Mouse (Mus musculus) liver, embryonic 14.5 days (tissue): ENCODE measurements around the gene Tmem231. TPM values are rescaled to one million over a fixed set of nuclear protein-coding genes. Genes with fewer than 3 reads are reported as not detected.

Source experiments
- ATAC-seq: fragments of 200-750 bp; cut with Nextera tagmentation; 2 replicates; pipeline ENCODE4 v1.8.0; 2017; ENCODE audit warnings: moderate number of reproducible peaks, mild to moderate bottlenecking, moderate library complexity; ENCODE audit not compliant: insufficient read depth
- DNase-seq, 3 experiments: peaks; one replicate each; pipeline ENCODE4 v3.0.0-alpha.2; 2012 to 2013; ENCODE audit warnings: low read depth in 3 of 3, low spot score in 3 of 3
- H3K27ac ChIP-seq: fragments of 300-500 bp; sonication (generic); 2 replicates; pipeline ENCODE4 v1.5.1; 2014; ENCODE audit warnings: moderate library complexity, mild to moderate bottlenecking, control low read depth, inconsistent platforms
- H3K27me3 ChIP-seq: fragments of 300-500 bp; sonication (generic); 2 replicates; pipeline ENCODE4 v1.6.1; 2014; ENCODE audit warnings: mild to moderate bottlenecking, low read length, moderate library complexity; ENCODE audit not compliant: control insufficient read depth, insufficient read depth
- H3K36me3 ChIP-seq: fragments of 300-500 bp; sonication (generic); replicated peaks from 2 replicates; pipeline ENCODE4 v1.6.1; 2014; ENCODE audit warnings: low read depth; ENCODE audit not compliant: control insufficient read depth, insufficient read depth
- H3K4me1 ChIP-seq, 2 experiments: fragments of 200-500 bp in 1 of 2; fragments of 300-500 bp in 1 of 2; sonication (generic) in 1 of 2; replicated peaks; 2 replicates each; pipeline ENCODE4 v1.6.1; 2012 to 2014; ENCODE audit warnings: antibody characterized with exemption in 1 of 2, inconsistent platforms in 1 of 2, low read length in 1 of 2; ENCODE audit not compliant: control insufficient read depth in 2 of 2, insufficient read depth in 2 of 2
- H3K4me2 ChIP-seq: fragments of 300-500 bp; sonication (generic); 2 replicates; pipeline ENCODE4 v1.6.1; 2014; ENCODE audit warnings: low read depth, mild to moderate bottlenecking, control low read depth, moderate library complexity
- H3K4me3 ChIP-seq, 2 experiments: fragments of 200-500 bp in 1 of 2; fragments of 300-500 bp in 1 of 2; sonication (generic) in 1 of 2; 2 replicates each; pipeline ENCODE4 v1.5.1; 2012 to 2014; ENCODE audit warnings: low read depth in 2 of 2, low read length in 2 of 2, mild to moderate bottlenecking in 2 of 2, control low read depth in 1 of 2, inconsistent platforms in 1 of 2, moderate library complexity in 1 of 2; ENCODE audit not compliant: insufficient read depth in 1 of 2
- H3K9ac ChIP-seq: fragments of 300-500 bp; sonication (generic); replicated peaks from 2 replicates; pipeline ENCODE4 v1.6.1; 2014; ENCODE audit warnings: mild to moderate bottlenecking, control low read depth, moderate library complexity
- H3K9me3 ChIP-seq: fragments of 300-500 bp; sonication (generic); 2 replicates; pipeline ENCODE4 v1.6.1; 2016; ENCODE audit warnings: low read length, mixed read lengths; ENCODE audit not compliant: control insufficient read depth
- CTCF ChIP-seq: IDR thresholded peaks from 2 replicates; pipeline ENCODE4 v1.5.1; 2016; ENCODE audit warnings: antibody characterized with exemption, low read depth, control low read depth
- EP300 ChIP-seq: IDR thresholded peaks from 2 replicates; pipeline ENCODE4 v1.6.1; 2016; ENCODE audit warnings: antibody characterized with exemption, low read depth
- WGBS: fragments of 180-500 bp; shearing (Covaris S2); extraction: QIAGEN DNeasy Blood & Tissue Kit; methylation state at CpG from one replicate; pipeline ENCODE4 v1.1.7; 2014; ENCODE audit not compliant: insufficient replicate concordance; 5-methylcytosine and 5-hydroxymethylcytosine counted together
- polyA plus RNA-seq, 2 experiments: library from polyadenylated mRNA; depleted of rRNA in 1 of 2; stranded (reverse) in 1 of 2; unstranded in 1 of 2; fragments of >200 nt; fragmentation: Nextera tagmentation in 1 of 2; extraction: Ambion mirVana in 1 of 2; gene quantifications; 2 replicates each; pipeline versions ENCODE4 v1.2.1 to v1.2.3; 2012 to 2014

Gene Tmem231
- polyA plus RNA-seq, 2 experiments, result 1.7 to 2.0 TPM

GRCm38 (mm10) chr8:111960591-111961321, 27.1 kb upstream of the Tmem231 start:
- 69% methylated on average over 15 of the region's 15 CpGs for WGBS
- Histone ChIP-seq H3K9me3 (no peaks in the 10 kb centered on the region), H3K9ac (no peak overlapping the region), H3K27ac (no peak overlapping the region), H3K27me3 (no peaks in the 10 kb centered on the region), H3K4me2 (no peak overlapping the region), H3K4me1 (no peaks in the 10 kb centered on the region), H3K4me3 (no peak overlapping the region), H3K36me3 (peaks cover 6% of the 10 kb centered on the region)
- no peak for DNase-seq
- no peak for ATAC-seq
- TF ChIP-seq EP300 (no peak), CTCF (no peak)

DNA sequence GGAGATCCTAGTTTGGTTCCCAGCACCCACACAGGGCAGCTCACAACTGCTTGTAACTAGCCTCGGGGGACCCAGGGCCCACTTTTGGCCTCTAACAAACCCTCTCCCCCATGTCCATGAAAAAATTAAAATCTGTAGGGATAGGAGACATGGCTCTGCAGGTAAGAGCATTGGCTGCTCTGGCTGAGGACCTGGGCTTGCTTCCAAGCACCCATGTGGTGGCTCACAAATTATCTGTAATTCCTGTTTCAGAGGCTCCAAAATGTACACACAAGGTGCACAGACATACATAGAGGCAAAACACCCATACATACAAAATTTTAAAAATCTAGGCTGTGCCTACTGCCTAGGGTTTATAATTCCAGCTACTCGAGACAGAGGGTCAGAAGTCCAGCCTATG, 23.6 kb upstream of the Tmem231 start:
- Histone ChIP-seq H3K9me3 (no peaks in the 10 kb centered on the region), H3K27me3 (no peaks in the 10 kb centered on the region), H3K27ac (no peak overlapping the region), H3K4me1 (no peaks in the 10 kb centered on the region), H3K36me3 (peaks cover 19% of the 10 kb centered on the region), H3K9ac (no peak overlapping the region), H3K4me2 (no peak overlapping the region), H3K4me3 (no peak overlapping the region)
- TF ChIP-seq CTCF (no peak), EP300 (no peak)
- 65% methylated on average over 2 of the region's 2 CpGs for WGBS
- DNase-seq, result no peak
- no peak for ATAC-seq

- TF ChIP-seq CTCF, result no peak
- no peak for TF ChIP-seq EP300
- Histone ChIP-seq H3K27me3 (no peaks in the 10 kb centered on the region), H3K9ac (no peak overlapping the region), H3K4me3 (no peak overlapping the region), H3K4me1 (no peaks in the 10 kb centered on the region), H3K36me3 (peaks cover 23% of the 10 kb centered on the region), H3K9me3 (no peaks in the 10 kb centered on the region), H3K27ac (no peak overlapping the region), H3K4me2 (no peak overlapping the region)
- ATAC-seq, result no peak
- DNase-seq, result no peak
- WGBS, result 64% methylated on average over 5 of the region's 5 CpGs
These were observed 22.2 kb upstream of the Tmem231 start for GRCm38 (mm10) chr8:111955879-111956278.

DNA sequence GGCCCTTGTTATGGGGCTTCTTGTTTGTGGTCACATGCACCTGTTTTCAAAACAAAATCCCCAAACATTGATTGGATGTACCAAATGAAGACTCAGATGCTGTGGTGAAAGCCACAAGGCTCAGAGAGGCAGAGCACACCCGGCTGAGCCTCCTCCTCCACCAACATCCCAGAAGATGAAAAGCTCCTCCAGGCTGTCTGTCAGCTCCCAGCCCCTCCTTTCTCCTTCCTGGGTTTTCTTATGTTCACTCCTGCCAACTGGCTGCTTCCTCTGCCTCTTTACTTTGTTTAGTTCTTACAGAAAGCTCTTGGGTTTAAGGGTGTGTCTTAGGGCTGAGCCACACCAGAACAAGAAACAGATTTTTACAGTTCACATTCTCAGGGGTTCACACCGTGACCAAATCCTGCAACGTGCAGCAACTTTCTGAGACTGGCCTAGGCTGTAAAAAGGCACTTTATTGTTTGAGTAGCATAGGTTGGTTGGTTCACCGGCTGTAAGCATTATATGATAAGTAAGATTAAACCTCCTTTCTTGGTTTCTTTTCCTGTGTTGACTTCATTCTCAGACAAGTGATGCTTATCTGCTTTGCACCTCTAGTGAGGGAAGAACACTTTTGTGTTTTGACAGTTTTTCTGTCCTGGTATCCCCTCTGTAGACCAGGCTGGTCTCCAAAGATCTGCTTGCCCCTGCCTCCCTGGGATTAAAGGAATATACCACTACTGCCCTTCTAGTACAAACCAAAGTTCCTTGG, 21.3 kb upstream of the Tmem231 start:
- no peak overlapping the region for H3K4me2 ChIP-seq
- no peaks in the 10 kb centered on the region for H3K27me3 ChIP-seq
- no peak overlapping the region for H3K9ac ChIP-seq
- no peak overlapping the region for H3K4me3 ChIP-seq
- ATAC-seq (no peak), DNase-seq (no peak)
- 74% methylated on average over 4 of the region's 4 CpGs for WGBS
- H3K27ac ChIP-seq, result no peak overlapping the region
- no peaks in the 10 kb centered on the region for H3K4me1 ChIP-seq
- H3K9me3 ChIP-seq, result no peaks in the 10 kb centered on the region
- TF ChIP-seq CTCF (no peak), EP300 (no peak)
- peaks cover 23% of the 10 kb centered on the region for H3K36me3 ChIP-seq

- Histone ChIP-seq H3K9me3 (no peaks in the 10 kb centered on the region), H3K36me3 (peaks cover 29% of the 10 kb centered on the region), H3K4me1 (no peaks in the 10 kb centered on the region), H3K4me3 (no peak overlapping the region), H3K4me2 (no peak overlapping the region), H3K9ac (no peak overlapping the region), H3K27ac (no peak overlapping the region), H3K27me3 (no peaks in the 10 kb centered on the region)
- TF ChIP-seq EP300 (no peak), CTCF (no peak)
- no peak for DNase-seq
- 94% methylated on average over 5 of the region's 5 CpGs for WGBS
- ATAC-seq, result no peak
These were observed 18.3 kb upstream of the Tmem231 start for GRCm38 (mm10) chr8:111951936-111952335.
